Mouse (Mus musculus): Measurements from ENCODE around the gene Sik3.

GRCm38 (mm10) chr9:46042387-46042786 lies 29.8 kb downstream of the Sik3 start:
- TF ChIP-seq CTCF (IDR thresholded peaks at IDR 0.05): no peak
- TF ChIP-seq EP300 (IDR thresholded peaks at IDR 0.05): no peak

Data from lung, postnatal 0 days (tissue).